Mouse (Mus musculus): ENCODE results near the gene Wnt3a. TPM values are rescaled to one million over a fixed set of nuclear protein-coding genes. Genes with fewer than 3 reads are reported as not detected.
A peak's percentile ranks its signal among the peaks of the same experiment; 100 is the strongest.

Wnt3a gene
- polyA plus RNA-seq, 1 experiment from 2014 or later: 1.6 TPM

DNA sequence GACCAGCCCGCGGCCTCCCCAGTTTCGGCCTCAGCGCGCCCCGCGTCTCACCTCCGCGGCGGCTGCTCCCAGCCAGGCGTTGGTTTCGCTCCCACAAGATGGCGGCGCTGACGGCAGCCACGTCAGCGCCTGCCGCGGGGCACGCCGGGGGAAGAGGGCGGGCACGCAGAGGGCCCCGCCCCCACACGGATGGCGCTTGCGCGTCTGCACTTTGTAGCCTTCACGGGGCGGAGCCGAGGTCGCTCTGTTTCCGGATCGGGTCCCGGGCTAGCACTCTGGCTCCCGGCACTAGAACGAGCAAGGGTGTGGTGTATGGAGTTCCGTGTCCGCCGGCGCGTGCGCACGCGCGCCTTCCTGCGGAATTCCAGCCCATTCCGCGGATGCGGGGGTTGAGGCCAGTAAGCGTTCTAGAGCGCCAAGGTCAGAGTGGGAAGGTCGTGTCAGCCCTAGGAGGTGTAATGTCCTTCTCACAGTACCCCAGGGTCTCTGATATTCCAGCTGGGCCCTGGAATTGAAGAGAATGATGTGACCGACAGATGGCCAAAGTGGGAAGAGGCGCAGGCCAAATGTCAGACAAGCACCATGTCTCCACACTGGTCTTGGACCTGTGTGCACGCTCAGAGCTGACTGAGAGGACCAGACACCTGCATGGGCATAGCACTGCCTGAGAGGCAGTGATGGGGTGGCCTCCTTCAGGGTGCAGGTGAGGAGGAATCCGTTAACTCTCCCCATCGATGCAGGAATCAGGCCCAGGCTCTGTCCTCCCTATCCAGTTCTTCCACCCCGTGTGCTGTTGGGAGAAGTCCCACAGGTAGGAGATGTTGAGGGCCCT is 62.2 kb downstream of the Wnt3a start, which contains the start of gene Arf1:
Arf1 (minus strand) TSS at position 149 of the 832 bp plus-strand sequence.
- Histone ChIP-seq H3K36me3 (peaks cover 9% of the 10 kb centered on the region), H3K9ac (replicated peaks) (peak within 1 kb of the TSS; percentile 99), H3K9me3 (no peaks in the 10 kb centered on the region), H3K27ac (peak within 1 kb of the TSS; percentile 97), H3K4me2 (peak within 1 kb of the TSS; percentile 81), H3K4me3 (replicated peaks) (peak within 1 kb of the TSS; percentile 99), H3K4me1 (replicated peaks) (peaks cover 38% of the 10 kb centered on the region), H3K27me3 (peaks cover 3% of the 10 kb centered on the region; the same call in 1 of the 2 replicates)
- peak; percentile 94 for ATAC-seq (ENCODE audit: insufficient number of reproducible peaks, insufficient read depth, low FRiP score, low TSS enrichment, low read depth)
- WGBS: 5% methylated on average over 59 of the region's 59 CpGs

DNA sequence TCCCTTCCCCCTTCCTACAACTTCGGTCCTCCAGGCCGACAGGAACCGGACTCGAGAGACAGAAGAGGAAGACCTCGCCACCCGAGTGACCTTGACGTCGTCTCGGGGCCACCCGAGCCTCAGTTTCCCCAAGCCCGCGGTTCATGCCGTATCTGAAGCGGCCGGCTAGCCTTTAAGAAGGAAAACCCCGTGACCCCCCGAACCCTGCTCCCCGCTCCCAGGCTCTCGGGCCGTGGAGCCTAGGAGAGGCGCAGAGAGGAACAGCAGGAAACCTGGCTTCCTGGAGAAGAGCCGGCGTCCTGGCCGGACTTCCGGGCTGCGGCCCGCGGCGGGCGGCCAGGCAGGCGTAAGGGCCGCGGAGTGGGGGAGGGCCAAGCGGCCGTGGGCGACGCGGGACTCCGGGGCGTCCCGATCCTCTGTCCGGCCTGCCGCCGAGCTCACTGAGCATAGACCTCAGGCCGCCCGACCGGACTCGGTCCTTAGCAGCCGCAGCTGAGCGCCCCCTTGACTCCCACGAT is 62.9 kb downstream of the Wnt3a start:
- peaks cover 14% of the 10 kb centered on the region for H3K36me3 ChIP-seq
- peak overlapping the region; percentile 81 for H3K4me2 ChIP-seq
- H3K9me3 ChIP-seq: no peaks in the 10 kb centered on the region
- H3K4me1 ChIP-seq (replicated peaks): peaks cover 39% of the 10 kb centered on the region
- under 1% methylated on average over 47 of the region's 51 CpGs for WGBS
- H3K27ac ChIP-seq: peak overlapping the region; percentile 97
- no peaks in the 10 kb centered on the region for H3K27me3 ChIP-seq
- peak overlapping the region; percentile 99 for H3K4me3 ChIP-seq (replicated peaks)
- peak; percentile 71 for ATAC-seq (ENCODE audit: insufficient number of reproducible peaks, insufficient read depth, low FRiP score, low TSS enrichment, low read depth)
- H3K9ac ChIP-seq (replicated peaks): peak overlapping the region; percentile 99

DNA sequence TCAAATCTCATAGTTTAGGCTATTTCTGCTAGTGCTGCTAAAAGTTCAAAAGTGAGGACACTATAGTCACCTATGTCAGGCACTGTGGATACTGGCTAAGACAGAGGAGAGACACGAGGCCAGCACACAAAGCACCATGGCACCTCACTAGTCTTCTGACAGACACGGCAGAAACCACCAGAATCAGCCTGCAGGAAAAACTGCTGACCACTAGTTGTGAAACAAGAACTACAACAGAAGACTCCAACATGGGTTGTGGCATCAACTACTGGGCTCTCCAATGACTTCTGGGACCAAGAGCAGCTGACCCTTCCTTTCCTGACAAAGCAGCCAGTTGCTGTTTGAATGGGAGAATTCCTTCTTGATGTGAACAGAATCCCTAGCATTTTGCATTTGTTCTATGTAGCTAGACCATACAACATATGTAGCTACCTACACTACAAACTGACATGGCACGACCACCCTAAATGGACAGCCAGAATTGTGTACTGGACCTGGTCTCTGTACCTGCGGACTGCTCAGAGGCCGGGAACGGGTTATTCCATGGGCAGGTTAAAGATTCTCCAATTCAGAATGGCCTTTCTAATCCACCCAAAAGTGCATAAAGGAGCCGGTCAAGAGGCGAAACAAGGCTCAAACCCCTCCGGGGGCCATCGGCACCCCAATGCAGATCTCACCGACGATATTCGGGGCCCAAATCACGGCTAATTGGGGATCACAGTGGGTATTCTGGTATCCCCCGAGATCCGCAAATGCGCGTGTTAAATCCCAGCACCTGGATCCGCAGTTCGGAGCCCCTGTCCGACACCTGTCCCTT is 63.6 kb downstream of the Wnt3a start:
- Histone ChIP-seq H3K36me3 (peaks cover 15% of the 10 kb centered on the region), H3K9me3 (no peaks in the 10 kb centered on the region), H3K27ac (peak overlapping the region; percentile 97), H3K4me1 (replicated peaks) (peaks cover 39% of the 10 kb centered on the region), H3K4me3 (replicated peaks) (peak overlapping the region; percentile 99), H3K27me3 (no peaks in the 10 kb centered on the region), H3K4me2 (peak overlapping the region; percentile 81), H3K9ac (replicated peaks) (peak overlapping the region; percentile 99)
- 5% methylated on average over 21 of the region's 21 CpGs for WGBS
- no peak for ATAC-seq (ENCODE audit: insufficient number of reproducible peaks, insufficient read depth, low FRiP score, low TSS enrichment, low read depth)

DNA sequence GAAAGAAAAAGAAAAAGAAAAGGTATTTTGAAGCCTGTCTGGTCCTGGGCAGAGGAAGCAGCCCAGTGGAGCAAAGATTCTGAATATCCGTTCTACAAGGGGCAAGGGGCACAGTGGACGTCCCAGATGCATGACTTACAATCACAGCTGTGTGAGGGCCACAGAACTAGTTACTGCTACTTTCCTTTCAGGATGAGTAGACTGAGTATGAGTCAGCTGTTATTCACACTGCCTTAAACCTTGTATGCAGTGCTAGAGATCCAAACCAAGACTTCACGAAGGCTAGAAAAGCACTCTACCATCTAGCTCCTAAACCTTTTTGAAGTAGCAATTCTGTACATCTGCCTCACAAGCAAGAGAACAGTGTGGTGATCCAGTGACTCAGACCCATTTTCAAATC is 64.3 kb downstream of the Wnt3a start:
- 77% methylated on average over 3 of the region's 3 CpGs for WGBS
- ATAC-seq (ENCODE audit: insufficient number of reproducible peaks, insufficient read depth, low FRiP score, low TSS enrichment, low read depth): no peak
- H3K4me2 ChIP-seq: peak overlapping the region; percentile 81
- no peak overlapping the region for H3K27ac ChIP-seq
- H3K9ac ChIP-seq (replicated peaks): peak overlapping the region; percentile 99
- H3K4me1 ChIP-seq (replicated peaks): peaks cover 39% of the 10 kb centered on the region
- no peaks in the 10 kb centered on the region for H3K9me3 ChIP-seq
- H3K36me3 ChIP-seq: peaks cover 15% of the 10 kb centered on the region
- H3K27me3 ChIP-seq: no peaks in the 10 kb centered on the region
- peak overlapping the region; percentile 99 for H3K4me3 ChIP-seq (replicated peaks)

DNA sequence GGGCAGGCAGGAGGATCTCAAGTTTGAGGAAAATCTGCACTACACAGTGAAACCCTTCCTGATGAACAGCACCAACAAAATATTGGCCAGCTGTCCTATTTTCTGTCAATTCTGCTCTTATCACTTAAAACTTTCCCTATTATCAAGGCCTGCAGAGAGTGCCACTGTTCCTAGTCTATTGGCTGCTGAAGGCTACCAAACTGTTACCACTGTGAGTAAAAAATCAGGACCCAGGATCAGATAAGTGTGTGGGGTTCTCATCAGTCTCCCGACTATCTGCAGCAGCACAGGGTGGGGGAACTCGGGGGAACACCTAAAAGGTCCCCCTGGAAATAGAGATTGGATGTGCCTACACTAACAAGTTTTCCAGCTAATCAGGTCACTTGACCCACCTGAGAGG is 65.4 kb downstream of the Wnt3a start:
- Histone ChIP-seq H3K4me2 (peak overlapping the region; percentile 81), H3K4me1 (replicated peaks) (peaks cover 39% of the 10 kb centered on the region), H3K9me3 (no peaks in the 10 kb centered on the region), H3K9ac (replicated peaks) (0 out of 2 replicates have a peak overlapping the region, but pooled peaks have one; percentile 27), H3K27me3 (no peaks in the 10 kb centered on the region), H3K36me3 (peaks cover 23% of the 10 kb centered on the region), H3K4me3 (replicated peaks) (no peak overlapping the region; the same call in 1 of the 2 replicates), H3K27ac (no peak overlapping the region)
- ATAC-seq (ENCODE audit: insufficient number of reproducible peaks, insufficient read depth, low FRiP score, low TSS enrichment, low read depth): no peak
- 85% methylated on average over 2 of the region's 2 CpGs for WGBS

DNA sequence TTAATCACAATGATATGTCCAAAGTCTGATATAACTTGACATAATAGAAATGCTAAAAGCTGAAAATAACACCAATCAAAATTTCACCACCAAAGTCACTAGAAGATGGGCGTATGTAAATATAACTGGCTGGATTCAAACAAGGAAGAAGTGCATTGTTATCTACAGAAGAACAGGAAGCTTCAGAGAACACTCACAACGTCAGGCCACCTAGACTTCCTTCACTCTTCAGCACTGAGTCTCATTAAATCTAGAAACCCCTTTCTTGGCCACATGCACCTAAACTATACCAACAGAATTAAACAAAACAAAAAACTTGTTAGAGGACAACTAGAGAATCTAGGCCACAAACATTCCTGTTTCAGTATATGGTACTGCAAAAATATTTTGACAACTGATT is 66.1 kb downstream of the Wnt3a start:
- WGBS: 74% methylated on average over 2 of the region's 2 CpGs
- H3K36me3 ChIP-seq: peaks cover 29% of the 10 kb centered on the region
- H3K9ac ChIP-seq (replicated peaks): no peak overlapping the region
- no peak overlapping the region for H3K4me3 ChIP-seq (replicated peaks)
- H3K4me1 ChIP-seq (replicated peaks): peaks cover 39% of the 10 kb centered on the region
- no peaks in the 10 kb centered on the region for H3K9me3 ChIP-seq
- no peaks in the 10 kb centered on the region for H3K27me3 ChIP-seq
- no peak overlapping the region for H3K27ac ChIP-seq
- H3K4me2 ChIP-seq: no peak overlapping the region
- no peak for ATAC-seq (ENCODE audit: insufficient number of reproducible peaks, insufficient read depth, low FRiP score, low TSS enrichment, low read depth)

DNA sequence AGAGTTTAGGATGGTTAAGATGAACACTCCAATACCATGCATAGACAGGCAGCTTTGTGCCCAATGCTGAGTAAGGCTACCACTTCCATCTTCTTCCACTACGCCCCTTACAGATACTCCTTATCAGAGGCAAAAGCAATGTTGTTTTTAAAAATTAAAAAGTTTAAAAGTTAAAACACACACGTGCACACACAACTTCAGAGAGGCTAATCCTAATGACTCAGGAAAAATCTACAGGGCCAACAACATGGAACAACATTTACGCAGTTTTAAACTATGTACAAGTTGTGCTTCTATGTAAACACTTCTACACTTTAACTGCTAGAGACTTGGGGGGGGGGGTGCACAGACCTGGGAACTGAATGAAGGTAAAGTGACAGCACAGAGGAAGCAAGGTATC is 66.5 kb downstream of the Wnt3a start:
- Histone ChIP-seq H3K27ac (no peak overlapping the region), H3K27me3 (no peaks in the 10 kb centered on the region), H3K9ac (replicated peaks) (no peak overlapping the region), H3K9me3 (no peaks in the 10 kb centered on the region), H3K4me3 (replicated peaks) (no peak overlapping the region), H3K36me3 (peaks cover 33% of the 10 kb centered on the region), H3K4me2 (no peak overlapping the region), H3K4me1 (replicated peaks) (peaks cover 39% of the 10 kb centered on the region)
- 94% methylated on average over 3 of the region's 3 CpGs for WGBS
- no peak for ATAC-seq (ENCODE audit: insufficient number of reproducible peaks, insufficient read depth, low FRiP score, low TSS enrichment, low read depth)

DNA sequence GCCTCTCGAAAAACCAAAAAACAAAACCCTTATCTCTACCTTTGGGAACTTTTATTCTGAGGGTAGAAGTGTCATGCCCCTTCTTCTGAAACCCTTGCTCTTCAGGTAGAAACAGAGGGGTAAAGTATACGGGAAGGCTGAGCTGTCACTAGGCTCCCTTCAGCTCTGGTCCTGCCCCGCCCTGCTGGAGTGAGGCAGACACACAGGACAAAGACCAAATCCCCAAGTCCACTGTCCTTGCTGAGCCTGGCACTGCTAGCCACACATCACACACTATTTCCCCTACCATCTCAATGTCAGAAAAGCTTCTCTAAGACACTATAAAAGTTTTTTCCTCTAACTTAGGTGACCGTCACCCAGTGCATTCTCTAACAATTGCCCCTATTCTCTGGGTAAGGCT is 68.2 kb downstream of the Wnt3a start:
- no peak overlapping the region for H3K4me2 ChIP-seq
- no peak for ATAC-seq (ENCODE audit: insufficient number of reproducible peaks, insufficient read depth, low FRiP score, low TSS enrichment, low read depth)
- H3K36me3 ChIP-seq: peaks cover 49% of the 10 kb centered on the region
- H3K4me3 ChIP-seq (replicated peaks): no peak overlapping the region
- H3K4me1 ChIP-seq (replicated peaks): peaks cover 33% of the 10 kb centered on the region
- no peaks in the 10 kb centered on the region for H3K9me3 ChIP-seq
- no peak overlapping the region for H3K27ac ChIP-seq
- H3K27me3 ChIP-seq: no peaks in the 10 kb centered on the region
- 89% methylated on average over 4 of the region's 4 CpGs for WGBS
- H3K9ac ChIP-seq (replicated peaks): no peak overlapping the region

DNA sequence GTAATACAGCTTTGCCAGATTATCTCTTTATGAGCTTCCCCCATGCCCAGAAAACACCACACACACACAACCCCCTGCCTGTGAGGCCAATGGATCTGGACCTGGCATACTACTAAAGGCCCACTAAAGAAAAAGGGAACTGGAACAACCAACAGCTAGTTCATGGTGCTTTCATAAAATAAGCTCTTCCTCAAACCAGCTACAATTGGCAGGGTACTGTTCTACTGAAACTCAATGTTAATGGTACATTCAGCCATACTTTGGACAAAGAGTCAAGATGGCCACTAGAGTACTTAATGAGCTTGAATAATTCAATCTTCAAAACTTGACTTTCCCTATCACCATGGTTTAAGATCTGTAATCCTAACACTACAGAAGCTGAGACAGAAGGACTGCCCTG is 68.9 kb downstream of the Wnt3a start:
- Histone ChIP-seq H3K36me3 (peaks cover 53% of the 10 kb centered on the region), H3K27ac (no peak overlapping the region), H3K4me3 (replicated peaks) (no peak overlapping the region), H3K4me2 (no peak overlapping the region), H3K9ac (replicated peaks) (no peak overlapping the region), H3K27me3 (no peaks in the 10 kb centered on the region), H3K4me1 (replicated peaks) (peaks cover 28% of the 10 kb centered on the region), H3K9me3 (no peaks in the 10 kb centered on the region)
- no peak for ATAC-seq (ENCODE audit: insufficient number of reproducible peaks, insufficient read depth, low FRiP score, low TSS enrichment, low read depth)

DNA sequence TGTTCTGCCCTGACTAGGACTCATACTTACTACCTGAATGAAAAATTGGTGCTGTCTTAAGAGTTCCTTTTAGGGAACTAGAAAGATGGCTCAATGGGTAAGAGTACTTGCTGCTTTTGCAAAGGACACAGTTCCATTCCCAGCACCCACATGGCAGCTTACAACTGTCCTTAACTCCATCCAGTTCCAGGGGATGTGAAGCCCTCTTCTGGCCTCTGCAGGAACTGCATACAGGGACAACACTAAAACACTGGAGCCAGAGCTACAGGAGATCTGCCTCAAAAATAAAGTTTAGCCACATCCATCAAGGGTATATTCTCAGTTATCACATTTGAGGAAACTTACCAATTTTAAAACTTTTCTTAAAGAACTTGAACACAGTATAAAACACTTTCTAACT is 71.5 kb downstream of the Wnt3a start:
- Histone ChIP-seq H3K4me3 (replicated peaks) (no peak overlapping the region), H3K36me3 (peaks cover 74% of the 10 kb centered on the region), H3K9ac (replicated peaks) (no peak overlapping the region), H3K4me2 (no peak overlapping the region), H3K27me3 (no peaks in the 10 kb centered on the region), H3K27ac (no peak overlapping the region), H3K4me1 (replicated peaks) (peaks cover 8% of the 10 kb centered on the region; the same call in 1 of the 2 replicates), H3K9me3 (no peaks in the 10 kb centered on the region)
- no peak for ATAC-seq (ENCODE audit: insufficient number of reproducible peaks, insufficient read depth, low FRiP score, low TSS enrichment, low read depth)

DNA sequence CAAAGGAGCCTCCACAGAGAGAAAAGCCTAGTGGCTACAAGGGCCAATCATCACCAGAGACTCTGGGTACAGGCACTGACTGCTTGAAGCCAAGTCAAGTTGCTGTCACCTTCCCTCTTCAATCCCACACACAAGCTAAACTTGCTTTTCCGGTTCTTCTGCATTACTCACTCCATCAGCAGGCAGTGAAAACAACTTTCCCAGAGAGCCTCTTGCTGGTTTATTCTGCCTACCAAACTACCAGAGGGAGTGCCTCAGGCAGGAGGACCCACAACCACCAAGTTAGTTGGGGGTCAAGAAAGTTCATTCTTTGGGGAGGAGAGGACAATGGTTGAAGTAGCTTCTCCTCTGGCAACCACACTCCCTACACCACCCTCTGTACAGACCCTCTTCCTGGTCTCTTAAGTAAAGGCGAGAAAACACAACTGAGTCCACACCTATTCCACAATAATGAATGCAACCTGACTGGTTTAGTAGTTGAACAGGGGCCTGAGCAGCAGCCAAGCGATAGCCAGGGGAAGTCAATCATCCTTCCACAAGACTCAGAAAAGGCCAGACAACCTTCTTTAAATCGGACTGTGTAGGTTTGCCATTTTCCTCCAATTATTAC is 72.1 kb downstream of the Wnt3a start:
- Histone ChIP-seq H3K27me3 (no peaks in the 10 kb centered on the region), H3K9me3 (no peaks in the 10 kb centered on the region), H3K9ac (replicated peaks) (no peak overlapping the region), H3K4me3 (replicated peaks) (no peak overlapping the region), H3K27ac (0 out of 2 replicates have a peak overlapping the region, but pooled peaks have one; percentile 1), H3K4me1 (replicated peaks) (0 out of 2 replicates have a peak, but pooled peaks cover 2% of the 10 kb centered on the region), H3K36me3 (peaks cover 69% of the 10 kb centered on the region), H3K4me2 (no peak overlapping the region)
- 83% methylated on average over 4 of the region's 4 CpGs for WGBS
- no peak for ATAC-seq (ENCODE audit: insufficient number of reproducible peaks, insufficient read depth, low FRiP score, low TSS enrichment, low read depth)

Measured in limb, embryonic 12.5 days (tissue).